ENCODE assay signal across 16 mouse cellular contexts in the genomic region with DNA sequence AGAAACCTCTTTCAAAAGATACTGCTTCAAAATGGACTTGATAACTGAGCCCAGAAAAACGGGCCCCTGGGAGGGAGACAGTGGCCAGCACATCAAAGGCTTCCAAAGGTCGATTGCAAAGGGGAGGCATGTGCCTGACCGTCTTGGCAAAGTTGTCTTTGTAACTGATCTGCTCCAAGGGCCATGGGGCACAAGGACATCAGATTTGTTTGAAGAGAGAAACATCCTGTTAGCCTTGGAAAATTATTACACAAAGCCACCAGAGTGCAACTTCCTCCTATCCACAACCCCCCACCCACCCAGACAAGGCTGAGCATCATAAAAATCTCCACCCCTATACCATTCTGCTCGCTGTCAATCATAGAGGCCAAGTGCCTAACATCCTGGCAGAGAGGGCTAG.
DNase-seq lines count a peak whose midpoint lies in the region; ATAC-seq and TF ChIP-seq lines count a peak whose summit lies in the region.
"Had no signal": no experiment of that assay in that cellular context is flagged by ENCODE, and none has a peak within 500 bp of the region (broad histone marks: within the 10 kb centered on the region; RNA-seq: fewer than 3 reads in every experiment).

No protein-coding gene starts in this region.

- H3K4me1 ChIP-seq in liver, adult 2 months (ENCODE audit: control insufficient read depth, insufficient read depth, low read length): peaks cover 8% of the 10 kb centered on the region
- H3K4me1 ChIP-seq in liver, embryonic 12.5 days: no peaks in the 10 kb centered on the region
- H3K4me1 ChIP-seq: liver, embryonic 15.5 days; megakaryocyte, embryonic 14.5 days had no signal

- H3K9me3 ChIP-seq in liver, embryonic 12.5 days (replicated peaks): no peaks in the 10 kb centered on the region
- H3K9me3 ChIP-seq: embryonic facial prominence, embryonic 12.5 days; liver, embryonic 15.5 days; megakaryocyte, embryonic 14.5 days had no signal

- no peaks in the 10 kb centered on the region for H3K27me3 ChIP-seq in liver, adult 2 months (ENCODE audit: control insufficient read depth, insufficient read depth, low read length)
- no peaks in the 10 kb centered on the region for H3K27me3 ChIP-seq in liver, embryonic 12.5 days (replicated peaks)
- H3K27me3 ChIP-seq: embryonic facial prominence, embryonic 12.5 days; liver, embryonic 15.5 days had no signal

- TF ChIP-seq POLR2A in liver, adult 2 months (IDR thresholded peaks at IDR 0.05; ENCODE audit: extremely low read depth, insufficient read depth, low read length): no peak

- no peak overlapping the region for H3K4me3 ChIP-seq in liver, adult 2 months (ENCODE audit: insufficient read depth, low read depth, low read length)
- H3K4me3 ChIP-seq in liver, embryonic 12.5 days: no peak overlapping the region
- H3K4me3 ChIP-seq: embryonic facial prominence, embryonic 12.5 days; liver, embryonic 15.5 days; megakaryocyte, embryonic 14.5 days had no signal

- no peaks in the 10 kb centered on the region for H3K36me3 ChIP-seq in liver, adult 2 months (ENCODE audit: control insufficient read depth, insufficient read depth, low read length)
- H3K36me3 ChIP-seq in liver, embryonic 12.5 days: no peaks in the 10 kb centered on the region
- H3K36me3 ChIP-seq: embryonic facial prominence, embryonic 12.5 days; G1E; liver, embryonic 15.5 days had no signal

- no peak overlapping the region for H3K27ac ChIP-seq in liver, adult 2 months (replicated peaks; ENCODE audit: insufficient read depth, low read depth, low read length)
- H3K27ac ChIP-seq in liver, embryonic 12.5 days: no peak overlapping the region
- H3K27ac ChIP-seq: embryonic facial prominence, embryonic 12.5 days; liver, embryonic 15.5 days had no signal

- intact Hi-C loops in left cerebral cortex, postnatal 4 days (cut with DNase I): no loop called here
- intact Hi-C loops in heart, postnatal 14 days (cut with DNase I): no loop called here
- intact Hi-C loops in gastrocnemius, postnatal 36 days (cut with DNase I): no loop called here

- DNase-seq in liver, adult 2 months (ENCODE audit: extremely low read depth, low read depth, low spot score): peak; percentile 91
- peak; percentile 22 for DNase-seq in kidney, adult 18-20 months
- peak; percentile 61 to 64 for DNase-seq in kidney, postnatal 36 days
- no peak for DNase-seq in left cerebral cortex, postnatal 4 days
- no peak for DNase-seq in heart, postnatal 14 days
- no peak for DNase-seq in gastrocnemius, postnatal 36 days
- DNase-seq: B cell, adult 2 months; cerebellum, adult 9-10 months; right cerebral cortex, adult 18-20 months had no signal

- H3K79me2 ChIP-seq in liver, adult 2 months (ENCODE audit: control insufficient read depth, insufficient read depth, low read length): no peaks in the 10 kb centered on the region

- H3K9ac ChIP-seq in liver, adult 2 months (ENCODE audit: low read depth, low read length): no peak overlapping the region
- H3K9ac ChIP-seq in liver, embryonic 12.5 days: no peak overlapping the region
- H3K9ac ChIP-seq: embryonic facial prominence, embryonic 12.5 days; liver, embryonic 15.5 days had no signal

- no peak for ATAC-seq in liver, embryonic 12.5 days
- ATAC-seq in common myeloid progenitor, adult 5-6 weeks (replicated peaks; ENCODE audit: low read depth, poor library complexity, severe bottlenecking): 0 out of 2 replicates have a peak, but pooled peaks have one; percentile 25
- ATAC-seq: hindbrain, embryonic 16.5 days had no signal

- no peak overlapping the region for H3K4me2 ChIP-seq in liver, embryonic 12.5 days
- H3K4me2 ChIP-seq: embryonic facial prominence, embryonic 12.5 days; liver, embryonic 15.5 days had no signal

- 24% methylated on average over 4 of the region's 4 CpGs for WGBS in liver, adult 2 months
- 41% methylated on average over 4 of the region's 4 CpGs for WGBS in liver, embryonic 12.5 days (ENCODE audit: insufficient replicate concordance)

- no peak for TF ChIP-seq CTCF in liver, adult 2 months (IDR thresholded peaks at IDR 0.05; ENCODE audit: low read depth, low read length)

Comparison
In these comparisons a context has a peak if more than half of its experiments do, and no peak if none do; other contexts are left out.
1. DNase-seq: peak in liver, adult 2 months (single experiment), kidney, adult 18-20 months (single experiment) and kidney, postnatal 36 days (2 of 2); none in left cerebral cortex, postnatal 4 days (single experiment), heart, postnatal 14 days (0 of 2) and gastrocnemius, postnatal 36 days (0 of 2).